Mouse (Mus musculus) forebrain, postnatal 0 days (tissue): ENCODE measurements at regions not wholly inside any gene's neighbourhood (a gene's known extent, or its start where the extent isn't known, plus 50 kb on each side); places are given as distances from the start of the nearest gene placed in this dataset.

Source experiments
- ATAC-seq: fragments of 200-750 bp; cut with Nextera tagmentation; 2 replicates; pipeline ENCODE4 v1.8.0; 2017; ENCODE audit warnings: mild to moderate bottlenecking, moderate library complexity
- DNase-seq: peaks from one replicate; pipeline ENCODE4 v3.0.0-alpha.2; 2015
- H3K27ac ChIP-seq: fragments of 300-500 bp; sonication (generic); 2 replicates; pipeline ENCODE4 v1.5.1; 2014; ENCODE audit warnings: low read depth, mild to moderate bottlenecking, antibody characterized with exemption, low read length, moderate library complexity, mixed read lengths
- H3K27me3 ChIP-seq: fragments of 300-500 bp; sonication (generic); 2 replicates; pipeline ENCODE4 v1.6.1; 2014; ENCODE audit warnings: mild to moderate bottlenecking, low read length, mixed read lengths; ENCODE audit not compliant: insufficient read depth
- H3K36me3 ChIP-seq: fragments of 300-500 bp; sonication (generic); 2 replicates; pipeline ENCODE4 v1.6.1; 2014; ENCODE audit warnings: mild to moderate bottlenecking, moderate library complexity; ENCODE audit not compliant: insufficient read depth
- H3K4me1 ChIP-seq: fragments of 300-500 bp; sonication (generic); 2 replicates; pipeline ENCODE4 v1.6.1; 2014; ENCODE audit warnings: antibody characterized with exemption; ENCODE audit not compliant: insufficient read depth
- H3K4me2 ChIP-seq: fragments of 300-500 bp; sonication (generic); 2 replicates; pipeline ENCODE4 v1.6.1; 2014; ENCODE audit warnings: low read depth, mild to moderate bottlenecking, moderate library complexity
- H3K4me3 ChIP-seq: fragments of 300-500 bp; sonication (generic); 2 replicates; pipeline ENCODE4 v1.5.1; 2014; ENCODE audit warnings: low read depth, low read length, mixed read lengths
- H3K9ac ChIP-seq: fragments of 300-500 bp; sonication (generic); 2 replicates; pipeline ENCODE4 v1.6.1; 2014; ENCODE audit warnings: mild to moderate bottlenecking
- H3K9me3 ChIP-seq: fragments of 300-500 bp; sonication (generic); 2 replicates; pipeline ENCODE4 v1.6.1; 2016; ENCODE audit warnings: low read length
- CTCF ChIP-seq: sonication (generic); IDR thresholded peaks from 2 replicates; pipeline ENCODE4 v1.5.1; 2016; ENCODE audit warnings: antibody characterized with exemption, control low read depth, low read depth
- WGBS: fragments of 180-500 bp; shearing (Covaris S2); extraction: QIAGEN DNeasy Blood & Tissue Kit; methylation state at CpG from one replicate; pipeline ENCODE4 v1.1.7; 2014; 5-methylcytosine and 5-hydroxymethylcytosine counted together

- WGBS: 82% methylated on average over 3 of the region's 3 CpGs
- DNase-seq (no peak), ATAC-seq (no peak)
- no peaks in the 10 kb centered on the region for H3K4me1 ChIP-seq
- no peak for TF ChIP-seq CTCF
- no peak overlapping the region for H3K4me2 ChIP-seq
- no peak overlapping the region for H3K4me3 ChIP-seq
- H3K27me3 ChIP-seq: no peaks in the 10 kb centered on the region
- H3K36me3 ChIP-seq: no peaks in the 10 kb centered on the region
- no peak overlapping the region for H3K27ac ChIP-seq
- H3K9ac ChIP-seq: no peak overlapping the region; the same call in 1 of the 2 replicates
- H3K9me3 ChIP-seq: no peaks in the 10 kb centered on the region
Observed at GRCm38 (mm10) chr12:5435876-5436275, 60.4 kb upstream of the Klhl29 start.

GRCm38 (mm10) chr12:5434060-5434459 lies 58.6 kb upstream of the Klhl29 start:
- Histone ChIP-seq H3K4me3 (no peak overlapping the region), H3K9ac (no peak overlapping the region), H3K27me3 (no peaks in the 10 kb centered on the region), H3K4me2 (no peak overlapping the region), H3K27ac (no peak overlapping the region), H3K9me3 (no peaks in the 10 kb centered on the region), H3K36me3 (no peaks in the 10 kb centered on the region), H3K4me1 (no peaks in the 10 kb centered on the region)
- WGBS: 61% methylated on average over 6 of the region's 6 CpGs
- ATAC-seq: no peak
- TF ChIP-seq CTCF: no peak
- DNase-seq: no peak

- H3K36me3 ChIP-seq: no peaks in the 10 kb centered on the region
- ATAC-seq (no peak), DNase-seq (no peak)
- H3K27ac ChIP-seq: no peak overlapping the region
- no peak overlapping the region for H3K9ac ChIP-seq
- H3K4me1 ChIP-seq: no peaks in the 10 kb centered on the region
- H3K27me3 ChIP-seq: no peaks in the 10 kb centered on the region
- WGBS: 43% methylated on average over 3 of the region's 3 CpGs
- H3K4me2 ChIP-seq: no peak overlapping the region
- no peaks in the 10 kb centered on the region for H3K9me3 ChIP-seq
- H3K4me3 ChIP-seq: no peak overlapping the region
- no peak for TF ChIP-seq CTCF
Observed at GRCm38 (mm10) chr12:5432688-5433087, 57.2 kb upstream of the Klhl29 start.

GRCm38 (mm10) chr12:5428733-5429132 lies 53.3 kb upstream of the Klhl29 start:
- DNase-seq: peak; percentile 56
- WGBS: 52% methylated on average over 3 of the region's 3 CpGs
- Histone ChIP-seq H3K4me3 (no peak overlapping the region), H3K9me3 (no peaks in the 10 kb centered on the region), H3K36me3 (no peaks in the 10 kb centered on the region), H3K4me1 (no peaks in the 10 kb centered on the region), H3K4me2 (no peak overlapping the region), H3K27me3 (no peaks in the 10 kb centered on the region), H3K9ac (no peak overlapping the region), H3K27ac (peak overlapping the region; percentile 15; the same call in 1 of the 2 replicates)
- TF ChIP-seq CTCF: no peak
- ATAC-seq: peak; percentile 87
